Mouse (Mus musculus) kidney, postnatal 0 days (tissue): ENCODE measurements around the gene Olfr1507. TPM values are rescaled to one million over a fixed set of nuclear protein-coding genes. Genes with fewer than 3 reads are reported as not detected.

Experiments
- ATAC-seq: fragments of 200-750 bp; cut with Nextera tagmentation; replicated peaks from 2 replicates; pipeline ENCODE4 v1.8.0; 2017; ENCODE audit warnings: low read depth, moderate number of reproducible peaks, moderate TSS enrichment, moderate library complexity; ENCODE audit not compliant: low FRiP score
- DNase-seq: peaks from one replicate; pipeline ENCODE4 v3.0.0-alpha.2; 2016; ENCODE audit warnings: low spot score
- H3K27ac ChIP-seq: fragments of 300-500 bp; sonication (generic); 2 replicates; pipeline ENCODE4 v1.5.1; 2014; ENCODE audit warnings: mild to moderate bottlenecking
- H3K27me3 ChIP-seq: fragments of 300-500 bp; sonication (generic); 2 replicates; pipeline ENCODE4 v1.6.1; 2014; ENCODE audit warnings: low read length, mixed read lengths; ENCODE audit not compliant: insufficient read depth
- H3K36me3 ChIP-seq: fragments of 300-500 bp; sonication (generic); 2 replicates; pipeline ENCODE4 v1.6.1; 2014; ENCODE audit warnings: low read length, mixed read lengths; ENCODE audit not compliant: insufficient read depth
- H3K4me1 ChIP-seq: fragments of 300-500 bp; sonication (generic); replicated peaks from 2 replicates; pipeline ENCODE4 v1.6.1; 2014; ENCODE audit warnings: antibody characterized with exemption, low read length, mixed read lengths; ENCODE audit not compliant: insufficient read depth
- H3K4me2 ChIP-seq: fragments of 300-500 bp; sonication (generic); 2 replicates; pipeline ENCODE4 v1.6.1; 2014; ENCODE audit warnings: mild to moderate bottlenecking, low read length, moderate library complexity, mixed read lengths
- H3K4me3 ChIP-seq: fragments of 300-500 bp; sonication (generic); replicated peaks from 2 replicates; pipeline ENCODE4 v1.5.1; 2014; ENCODE audit warnings: low read depth, low read length
- H3K9ac ChIP-seq: fragments of 300-500 bp; sonication (generic); 2 replicates; pipeline ENCODE4 v1.6.1; 2014; ENCODE audit warnings: low read depth, low read length
- H3K9me3 ChIP-seq: fragments of 300-500 bp; sonication (generic); replicated peaks from 2 replicates; pipeline ENCODE4 v1.6.1; 2016; ENCODE audit warnings: low read length, inconsistent platforms, mixed read lengths
- CTCF ChIP-seq: IDR thresholded peaks from 2 replicates; pipeline ENCODE4 v1.5.1; 2016; ENCODE audit warnings: antibody characterized with exemption, low read depth, mild to moderate bottlenecking, moderate library complexity
- WGBS: fragments of 180-500 bp; shearing (Covaris S2); extraction: QIAGEN DNeasy Blood & Tissue Kit; methylation state at CpG from one replicate; pipeline ENCODE4 v1.1.7; 2014; 5-methylcytosine and 5-hydroxymethylcytosine counted together
- polyA plus RNA-seq: library from polyadenylated mRNA; unstranded; fragments of >200 nt; fragmentation: Nextera tagmentation; extraction: Ambion mirVana; gene quantifications from 2 replicates; pipeline ENCODE4 v1.2.1, GENCODE M21; 2015

The Olfr1507 gene
- polyA plus RNA-seq: not detected in 2 replicates

- no peaks in the 10 kb centered on the region for H3K4me1 ChIP-seq
- H3K9me3 ChIP-seq: no peaks in the 10 kb centered on the region
- no peak for ATAC-seq
- WGBS: 79% methylated on average over 4 of the region's 4 CpGs
- H3K36me3 ChIP-seq: no peaks in the 10 kb centered on the region
- no peak within 1 kb of the TSS for H3K27ac ChIP-seq
- no peaks in the 10 kb centered on the region for H3K27me3 ChIP-seq
- H3K9ac ChIP-seq: no peak within 1 kb of the TSS
- no peak within 1 kb of the TSS for H3K4me3 ChIP-seq
- no peak for TF ChIP-seq CTCF
- no peak within 1 kb of the TSS for H3K4me2 ChIP-seq
- no peak for DNase-seq
These were observed at the start of gene Olfr1507 for GRCm38 (mm10) chr14:52495516-52495915. Gene Olfr1507 (minus strand): TSS chr14:52495749.

- Histone ChIP-seq H3K4me3 (no peak overlapping the region), H3K36me3 (no peaks in the 10 kb centered on the region), H3K9me3 (no peaks in the 10 kb centered on the region), H3K9ac (no peak overlapping the region), H3K4me2 (no peak overlapping the region), H3K4me1 (no peaks in the 10 kb centered on the region), H3K27me3 (no peaks in the 10 kb centered on the region), H3K27ac (no peak overlapping the region)
- no peak for DNase-seq
- no peak for ATAC-seq
- no peak for TF ChIP-seq CTCF
- WGBS: 91% methylated on average over 1 of the region's 1 CpGs
These were observed 37.8 kb upstream of the Olfr1507 start for GRCm38 (mm10) chr14:52533336-52533735.

- no peak overlapping the region for H3K4me2 ChIP-seq
- no peaks in the 10 kb centered on the region for H3K9me3 ChIP-seq
- ATAC-seq (no peak), DNase-seq (no peak)
- no peak overlapping the region for H3K4me3 ChIP-seq
- no peak overlapping the region for H3K9ac ChIP-seq
- no peak for TF ChIP-seq CTCF
- no peaks in the 10 kb centered on the region for H3K36me3 ChIP-seq
- no peak overlapping the region for H3K27ac ChIP-seq
- H3K27me3 ChIP-seq: no peaks in the 10 kb centered on the region
- WGBS: 91% methylated on average over 1 of the region's 1 CpGs
- no peaks in the 10 kb centered on the region for H3K4me1 ChIP-seq
These were observed 29.4 kb upstream of the Olfr1507 start for GRCm38 (mm10) chr14:52524952-52525351.

DNA sequence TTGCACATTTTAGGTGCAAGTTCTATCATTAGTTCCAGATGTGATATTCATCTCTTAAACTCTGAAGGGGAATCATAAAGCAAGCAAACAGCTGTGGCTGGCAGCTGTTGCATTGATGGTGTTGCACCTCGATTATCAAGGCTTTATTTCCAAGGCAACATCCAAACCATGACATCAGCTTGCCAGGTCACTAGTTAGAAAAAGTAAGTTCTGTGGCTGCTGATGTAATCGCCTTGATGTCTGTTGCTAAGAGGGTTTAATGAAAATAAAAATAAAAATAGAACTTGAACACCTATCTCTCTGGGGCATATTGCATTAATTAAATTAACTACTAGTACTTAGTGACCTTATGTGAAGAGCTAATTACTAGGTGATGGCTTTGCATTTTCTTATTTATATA lies 28.2 kb downstream of the Olfr1507 start, which contains the start of gene Olfr1508:
Gene Olfr1508, minus strand, starts transcription at position 101 of the 400 bp plus-strand sequence.
- WGBS: 65% methylated on average over 2 of the region's 2 CpGs
- DNase-seq: no peak
- no peak for ATAC-seq
- Histone ChIP-seq H3K27ac (no peak within 1 kb of the TSS), H3K9me3 (no peaks in the 10 kb centered on the region), H3K36me3 (no peaks in the 10 kb centered on the region), H3K4me1 (no peaks in the 10 kb centered on the region), H3K27me3 (no peaks in the 10 kb centered on the region), H3K9ac (no peak within 1 kb of the TSS), H3K4me3 (no peak within 1 kb of the TSS), H3K4me2 (no peak within 1 kb of the TSS)
- TF ChIP-seq CTCF: no peak

DNA sequence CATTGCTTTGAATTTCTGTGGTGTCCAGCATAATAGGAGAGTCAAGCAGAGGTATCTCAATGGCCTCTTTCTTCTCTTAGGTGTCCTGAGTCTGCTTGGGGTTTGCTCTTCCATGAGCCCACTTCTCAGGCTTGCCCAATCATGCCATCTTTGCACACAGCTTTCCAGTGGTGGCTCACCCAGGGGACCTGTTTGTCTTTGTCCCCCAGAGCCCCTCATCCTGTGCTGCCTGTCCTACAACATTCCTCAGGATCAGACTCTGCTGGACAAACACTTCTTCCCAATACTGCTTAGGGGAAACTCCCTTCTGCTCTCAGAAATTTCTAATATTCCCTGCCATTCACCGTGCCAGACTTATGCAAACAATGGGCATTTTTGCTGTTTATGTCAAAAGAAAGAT lies 29.8 kb downstream of the Olfr1507 start:
- no peaks in the 10 kb centered on the region for H3K27me3 ChIP-seq
- no peak for ATAC-seq
- no peaks in the 10 kb centered on the region for H3K9me3 ChIP-seq
- no peak overlapping the region for H3K4me3 ChIP-seq
- no peaks in the 10 kb centered on the region for H3K4me1 ChIP-seq
- no peaks in the 10 kb centered on the region for H3K36me3 ChIP-seq
- no peak overlapping the region for H3K9ac ChIP-seq
- WGBS: 75% methylated on average over 1 of the region's 1 CpGs
- H3K4me2 ChIP-seq: no peak overlapping the region
- no peak overlapping the region for H3K27ac ChIP-seq
- no peak for TF ChIP-seq CTCF
- DNase-seq: no peak

DNA sequence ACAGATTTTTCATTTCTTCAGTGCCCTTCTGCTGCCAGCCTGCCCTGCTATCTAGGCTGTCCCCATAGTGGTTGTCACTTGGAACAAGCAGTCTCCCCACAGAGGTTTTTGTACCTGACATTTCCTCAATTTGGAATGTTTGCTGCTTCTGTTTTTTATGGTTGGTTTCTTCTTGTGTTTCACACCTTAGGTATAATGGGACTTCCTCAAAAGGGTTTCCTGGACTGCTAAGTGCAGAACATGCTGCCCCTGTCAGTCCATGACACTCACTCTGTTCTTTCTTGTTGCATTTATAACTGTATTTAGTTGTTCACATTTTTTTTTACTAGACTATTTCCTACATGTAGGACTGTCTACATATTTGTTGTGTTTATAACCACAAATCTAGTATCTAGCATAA lies 33.6 kb downstream of the Olfr1507 start:
- Histone ChIP-seq H3K27me3 (no peaks in the 10 kb centered on the region), H3K4me3 (no peak overlapping the region), H3K36me3 (no peaks in the 10 kb centered on the region), H3K27ac (no peak overlapping the region), H3K9me3 (no peaks in the 10 kb centered on the region), H3K4me1 (no peaks in the 10 kb centered on the region), H3K4me2 (no peak overlapping the region), H3K9ac (no peak overlapping the region)
- no peak for ATAC-seq
- no peak for DNase-seq
- TF ChIP-seq CTCF: no peak

GRCm38 (mm10) chr14:52451138-52451537 lies 44.4 kb downstream of the Olfr1507 start:
- Histone ChIP-seq H3K9ac (no peak overlapping the region), H3K9me3 (no peaks in the 10 kb centered on the region), H3K36me3 (no peaks in the 10 kb centered on the region), H3K4me2 (no peak overlapping the region), H3K4me3 (no peak overlapping the region), H3K27me3 (no peaks in the 10 kb centered on the region), H3K4me1 (no peaks in the 10 kb centered on the region), H3K27ac (no peak overlapping the region)
- DNase-seq (no peak), ATAC-seq (no peak)
- WGBS: 86% methylated on average over 8 of the region's 8 CpGs
- TF ChIP-seq CTCF: no peak
